Mouse (Mus musculus): ENCODE measurements around the gene Prm3.

Gene Prm3

GRCm38 (mm10) chr16:10790702-10791101, at the start of gene Prm3:
Gene Prm3 (minus strand): TSS chr16:10790914.
- DNase-seq (ENCODE audit: low read depth in 1 of 2, low spot score in 2 of 2), result no peak

- no peak for DNase-seq (ENCODE audit: low read depth in 1 of 2, low spot score in 2 of 2)
Measured at GRCm38 (mm10) chr16:10840018-10840417, 49.3 kb upstream of the Prm3 start.

GRCm38 (mm10) chr16:10838487-10839245, 48.0 kb upstream of the Prm3 start:
- DNase-seq (ENCODE audit: low read depth in 1 of 2, low spot score in 2 of 2), result peak; percentile 45 to 59

- no peak for DNase-seq (ENCODE audit: low read depth in 1 of 2, low spot score in 2 of 2)
Measured at GRCm38 (mm10) chr16:10837903-10838302, 47.2 kb upstream of the Prm3 start.

- DNase-seq (ENCODE audit: low read depth in 1 of 2, low spot score in 2 of 2), result no peak
Measured at GRCm38 (mm10) chr16:10837250-10837649, 46.5 kb upstream of the Prm3 start.

GRCm38 (mm10) chr16:10836388-10836787, 45.7 kb upstream of the Prm3 start:
- DNase-seq (ENCODE audit: low read depth in 1 of 2, low spot score in 2 of 2), result no peak

GRCm38 (mm10) chr16:10834911-10835587, 44.3 kb upstream of the Prm3 start, which contains the start of gene Rmi2:
Gene Rmi2 (plus strand): TSS chr16:10835059.
- DNase-seq (ENCODE audit: low read depth in 1 of 2, low spot score in 2 of 2), result peak; percentile 33 to 43

- DNase-seq (ENCODE audit: low read depth in 1 of 2, low spot score in 2 of 2), result no peak
Measured at GRCm38 (mm10) chr16:10834542-10834910, 43.8 kb upstream of the Prm3 start.

- no peak for DNase-seq (ENCODE audit: low read depth in 1 of 2, low spot score in 2 of 2)
Measured at GRCm38 (mm10) chr16:10828461-10828805, 37.7 kb upstream of the Prm3 start.

GRCm38 (mm10) chr16:10827766-10828460, 37.2 kb upstream of the Prm3 start:
- DNase-seq (ENCODE audit: low read depth in 1 of 2, low spot score in 2 of 2), result no peak

- no peak for DNase-seq (ENCODE audit: low read depth in 1 of 2, low spot score in 2 of 2)
Measured at GRCm38 (mm10) chr16:10827269-10827668, 36.6 kb upstream of the Prm3 start.

GRCm38 (mm10) chr16:10825840-10826239, 35.1 kb upstream of the Prm3 start:
- no peak for DNase-seq (ENCODE audit: low read depth in 1 of 2, low spot score in 2 of 2)

GRCm38 (mm10) chr16:10824536-10824935, 33.8 kb upstream of the Prm3 start:
- DNase-seq (ENCODE audit: low read depth in 1 of 2, low spot score in 2 of 2), result no peak

GRCm38 (mm10) chr16:10821387-10821786, 30.7 kb upstream of the Prm3 start:
- DNase-seq (ENCODE audit: low read depth in 1 of 2, low spot score in 2 of 2), result no peak

GRCm38 (mm10) chr16:10819966-10820365, 29.3 kb upstream of the Prm3 start:
- DNase-seq (ENCODE audit: low read depth in 1 of 2, low spot score in 2 of 2), result no peak

- no peak for DNase-seq (ENCODE audit: low read depth in 1 of 2, low spot score in 2 of 2)
Measured at GRCm38 (mm10) chr16:10818579-10819135, 27.9 kb upstream of the Prm3 start.

- no peak for DNase-seq (ENCODE audit: low read depth in 1 of 2, low spot score in 2 of 2)
Measured at GRCm38 (mm10) chr16:10814864-10815263, 24.1 kb upstream of the Prm3 start.

GRCm38 (mm10) chr16:10813726-10814125, 23.0 kb upstream of the Prm3 start:
- DNase-seq (ENCODE audit: low read depth in 1 of 2, low spot score in 2 of 2), result no peak

- no peak for DNase-seq (ENCODE audit: low read depth in 1 of 2, low spot score in 2 of 2)
Measured at GRCm38 (mm10) chr16:10812865-10813371, 22.2 kb upstream of the Prm3 start, which contains the start of gene Gm11172. Gene Gm11172 (plus strand): TSS chr16:10812915.

- DNase-seq (ENCODE audit: low read depth in 1 of 2, low spot score in 2 of 2), result no peak
Measured at GRCm38 (mm10) chr16:10810376-10810775, 19.7 kb upstream of the Prm3 start.

- no peak for DNase-seq (ENCODE audit: low read depth in 1 of 2, low spot score in 2 of 2)
Measured at GRCm38 (mm10) chr16:10805789-10806527, 15.2 kb upstream of the Prm3 start, which contains the start of gene Prm1. Gene Prm1 (minus strand): TSS chr16:10805839.
